Mouse (Mus musculus) MN1 (cell line): ENCODE data around the gene Stx16.

Source experiments
- DNase-seq: peaks from one replicate; pipeline ENCODE4 v3.0.0-alpha.2; 2016; ENCODE audit warnings: low spot score

The Stx16 gene

DNA sequence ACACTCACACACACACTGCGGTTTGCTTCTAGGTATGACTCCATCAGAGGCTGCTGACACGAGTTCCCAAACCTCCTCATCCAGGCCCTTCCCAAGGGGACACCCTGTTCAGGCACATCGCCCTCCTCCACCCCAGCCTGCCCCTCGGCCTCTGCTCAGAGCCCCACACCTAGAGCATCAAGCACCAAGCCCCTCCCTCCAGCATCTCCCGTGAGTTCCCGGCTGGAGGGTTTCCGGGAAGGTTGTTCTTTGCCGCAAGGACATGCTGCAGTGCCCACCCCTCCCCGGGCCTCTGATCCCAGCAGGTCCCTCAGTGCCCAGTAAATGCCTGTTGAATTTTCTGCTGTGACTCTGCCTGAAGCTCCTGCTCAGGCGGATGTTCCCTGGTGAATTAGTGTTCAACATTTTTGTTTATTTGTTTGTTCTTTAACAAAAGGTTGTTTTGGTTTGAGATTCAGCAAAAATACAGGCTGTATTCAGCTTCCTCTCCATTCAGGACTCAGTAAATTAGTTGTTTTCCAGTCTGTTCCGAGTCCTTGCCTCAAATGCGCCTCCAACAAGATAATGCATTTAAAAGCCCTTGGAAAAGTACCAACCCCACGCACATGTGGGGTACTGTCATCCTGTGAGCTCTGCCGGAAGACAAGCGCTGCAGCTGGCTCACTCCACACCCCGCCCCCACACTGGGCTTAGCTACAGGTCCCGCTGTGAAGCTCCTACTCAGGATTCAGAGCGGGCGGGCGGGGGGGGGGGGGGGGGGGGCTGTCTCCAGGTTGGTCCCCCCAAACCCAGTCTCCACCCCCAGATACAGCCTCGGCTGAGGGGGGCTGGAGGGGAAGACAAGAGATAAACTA lies 50.6 kb downstream of the Stx16 start:
- peak; percentile 91 for DNase-seq

- no peak for DNase-seq
Observed at GRCm38 (mm10) chr2:174127376-174127713, 51.2 kb downstream of the Stx16 start.

DNA sequence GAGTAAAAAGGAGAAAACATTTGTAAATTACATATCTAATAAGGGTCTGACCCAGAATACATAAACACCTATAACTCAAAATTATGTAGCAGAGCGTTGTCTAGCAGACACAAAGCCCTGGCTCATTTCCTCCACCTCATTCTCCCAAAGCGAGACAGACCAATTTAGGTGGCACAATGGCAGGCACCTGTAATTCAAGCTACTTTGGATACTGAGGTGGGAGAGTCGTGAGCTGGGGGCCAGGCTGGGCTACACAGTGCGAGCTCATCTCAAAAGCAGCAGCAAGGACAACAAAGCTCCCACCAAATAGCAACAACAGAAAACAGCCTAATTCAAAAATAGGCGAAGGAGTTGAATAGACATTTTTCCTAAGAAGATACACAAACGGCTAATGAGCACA lies 52.8 kb downstream of the Stx16 start:
- DNase-seq, result no peak

DNA sequence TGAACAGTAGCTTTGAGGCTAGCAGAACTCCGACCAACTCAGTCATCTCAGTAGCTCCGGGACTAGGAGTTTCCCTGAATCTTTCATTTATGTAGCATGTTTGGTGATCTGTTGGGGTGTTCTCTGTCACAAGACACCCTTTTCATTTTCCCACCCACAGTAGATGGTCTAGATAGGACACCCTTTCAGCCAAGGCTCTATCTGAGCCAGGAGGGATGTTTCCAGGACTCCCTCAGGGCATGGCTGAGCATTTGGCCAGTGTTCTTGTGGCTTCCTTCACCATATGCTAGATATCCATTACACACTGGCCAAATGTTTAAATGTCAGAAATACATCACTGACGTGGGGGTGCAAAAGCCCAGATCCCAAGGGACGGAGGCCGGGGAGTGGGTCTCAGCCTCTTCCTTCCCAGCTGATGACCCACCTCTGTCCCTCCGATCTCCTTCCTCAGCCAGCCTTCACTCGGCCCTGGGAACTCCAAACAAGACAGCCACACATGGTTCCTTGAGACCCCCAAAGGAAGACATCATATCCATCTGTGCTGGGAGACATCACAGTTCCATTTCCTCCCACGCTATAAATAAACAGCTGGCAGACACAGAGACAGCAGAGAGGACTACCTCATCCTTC lies 54.5 kb downstream of the Stx16 start:
- no peak for DNase-seq

- DNase-seq, result no peak
Observed at GRCm38 (mm10) chr2:174132413-174132969, 56.4 kb downstream of the Stx16 start.
